Mouse (Mus musculus): Measurements from ENCODE around the gene Hoxc4.

The Hoxc4 gene

DNA sequence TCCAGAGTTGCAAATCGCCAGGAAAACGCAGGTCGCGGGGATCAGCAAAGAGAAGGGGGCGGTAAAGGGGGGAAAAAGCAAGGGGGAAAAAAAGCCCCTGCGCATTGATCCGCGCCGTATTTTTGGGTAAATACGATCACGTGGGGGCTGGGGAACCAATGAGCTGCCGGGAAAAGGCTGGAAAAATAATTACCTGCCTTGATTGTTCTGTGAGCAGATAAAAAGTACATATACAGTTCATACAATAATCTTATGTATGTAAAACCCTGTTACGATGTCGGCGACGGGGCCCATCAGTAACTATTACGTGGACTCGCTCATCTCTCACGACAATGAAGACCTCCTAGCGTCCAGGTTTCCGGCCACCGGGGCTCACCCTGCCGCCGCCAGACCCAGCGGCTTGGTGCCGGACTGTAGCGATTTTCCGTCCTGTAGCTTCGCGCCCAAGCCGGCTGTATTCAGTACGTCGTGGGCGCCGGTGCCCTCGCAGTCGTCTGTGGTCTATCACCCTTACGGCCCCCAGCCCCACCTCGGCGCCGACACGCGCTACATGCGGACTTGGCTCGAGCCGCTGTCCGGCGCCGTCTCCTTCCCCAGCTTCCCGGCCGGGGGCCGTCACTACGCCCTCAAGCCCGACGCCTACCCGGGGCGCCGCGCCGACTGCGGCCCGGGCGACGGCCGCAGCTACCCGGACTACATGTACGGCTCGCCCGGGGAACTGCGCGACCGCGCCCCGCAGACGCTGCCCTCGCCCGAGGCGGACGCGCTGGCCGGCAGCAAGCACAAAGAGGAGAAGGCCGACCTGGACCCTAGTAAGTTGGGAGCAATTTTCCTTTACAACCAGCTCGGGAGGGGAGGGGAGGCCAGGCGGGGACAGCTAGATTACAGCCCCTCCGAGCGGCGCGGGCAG, 37.1 kb upstream of the Hoxc4 start:
- CTCF ChIA-PET = interaction anchor here (0.6 to 7.4 kb wide), 27 partner anchors 9 to 361 kb away, joined by 3 to 50 read pairs (median 4); partner anchors contain the start of genes Hoxc10 (in 2 of the 4), Hoxc5 (in 2 of the 4) and Hoxc8 (in 2 of the 4)
- POLR2A ChIA-PET = interaction anchor here (0.7 to 2.7 kb wide), 24 partner anchors 9 to 333 kb away, joined by 3 to 10 read pairs (median 4); partner anchors contain the start of genes Hoxc5 (in 3 of the 4), Hoxc8 (in 3 of the 4), Hoxc10 (in 2 of the 4) and Smug1 (in 1 of the 4)

- CTCF ChIA-PET = interaction anchor here in 2 of 4 experiments (0.5 to 7.4 kb wide), 9 partner anchors 9 to 331 kb away, joined by 3 to 50 read pairs (median 7); partner anchors contain the start of genes Hoxc10 (in 1 of the 2) and Hoxc5 (in 1 of the 2)
- POLR2A ChIA-PET = interaction anchor here in 1 of 4 experiments (0.9 to 1.0 kb wide), 2 partner anchors 16 to 58 kb away, joined by 3 read pairs; no protein-coding TSS in a partner anchor
Measured at GRCm38 (mm10) chr15:102983716-102984115, 35.0 kb upstream of the Hoxc4 start.

GRCm38 (mm10) chr15:102984521-102984920, 34.2 kb upstream of the Hoxc4 start:
- POLR2A ChIA-PET = interaction anchor here in 3 of 4 experiments (0.5 to 1.5 kb wide), 7 partner anchors 150 to 617 kb away, joined by 3 to 5 read pairs (median 3); partner anchors contain the start of gene Gpr84 (in 1 of the 3)

DNA sequence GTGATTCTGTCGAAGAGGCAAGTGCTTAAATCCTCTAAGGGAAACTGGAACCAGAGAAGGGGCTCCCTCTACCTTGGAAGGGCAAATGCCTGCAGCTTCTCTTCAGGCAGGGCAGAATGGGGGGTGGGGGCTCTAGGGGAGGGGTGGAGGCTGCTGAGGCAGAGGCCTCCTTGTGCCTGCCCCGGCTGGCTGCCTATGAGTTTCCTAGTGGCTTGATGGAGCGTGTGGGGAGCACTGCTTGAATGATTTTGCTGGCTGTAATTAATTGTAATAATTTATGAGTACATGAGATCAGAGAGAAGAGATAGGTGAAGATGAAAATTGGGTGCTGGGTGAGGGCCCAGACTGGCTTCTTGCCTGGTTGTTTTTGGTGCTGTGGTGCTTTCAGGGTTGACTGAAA, 33.8 kb upstream of the Hoxc4 start:
- ChIA-PET CTCF (interaction anchor here in 3 of 4 experiments (0.6 to 7.3 kb wide), 14 partner anchors 18 to 472 kb away, joined by 3 to 121 read pairs (median 4); partner anchors contain the start of genes Hoxc10 (in 1 of the 3) and Hoxc5 (in 1 of the 3)), POLR2A (interaction anchor here in 3 of 4 experiments (0.5 to 1.5 kb wide), 7 partner anchors 150 to 617 kb away, joined by 3 to 5 read pairs (median 3); partner anchors contain the start of gene Gpr84 (in 1 of the 3))

More at GRCm38 (mm10) chr15:102984521-102984920, 34.2 kb upstream of the Hoxc4 start:
- CTCF ChIA-PET = interaction anchor here in 3 of 4 experiments (0.5 to 7.3 kb wide), 12 partner anchors 17 to 472 kb away, joined by 3 to 121 read pairs (median 6); partner anchors contain the start of genes Hoxc10 (in 1 of the 3) and Hoxc5 (in 1 of the 3)

- ChIA-PET CTCF (interaction anchor here (0.5 to 7.3 kb wide), 74 partner anchors 9 to 346 kb away, joined by 3 to 121 read pairs (median 4); partner anchors contain the start of genes Hoxc5 (in 3 of the 4), Hoxc10 (in 2 of the 4), Copz1 (in 1 of the 4) and Hoxc6 (in 1 of the 4)), POLR2A (interaction anchor here (0.7 to 2.0 kb wide), 18 partner anchors 9 to 364 kb away, joined by 3 to 6 read pairs (median 4); partner anchors contain the start of gene Hoxc10 (in 1 of the 4))
Measured at GRCm38 (mm10) chr15:102987124-102987833, 31.5 kb upstream of the Hoxc4 start.

GRCm38 (mm10) chr15:102988078-102988477, 30.7 kb upstream of the Hoxc4 start:
- ChIA-PET POLR2A (interaction anchor here (0.6 to 2.0 kb wide), 11 partner anchors 9 to 365 kb away, joined by 3 to 6 read pairs (median 4); no protein-coding TSS in a partner anchor), CTCF (interaction anchor here (0.6 to 7.3 kb wide), 62 partner anchors 8 to 332 kb away, joined by 3 to 121 read pairs (median 4); partner anchors contain the start of genes Hoxc5 (in 3 of the 4), Hoxc10 (in 2 of the 4) and Copz1 (in 1 of the 4))

DNA sequence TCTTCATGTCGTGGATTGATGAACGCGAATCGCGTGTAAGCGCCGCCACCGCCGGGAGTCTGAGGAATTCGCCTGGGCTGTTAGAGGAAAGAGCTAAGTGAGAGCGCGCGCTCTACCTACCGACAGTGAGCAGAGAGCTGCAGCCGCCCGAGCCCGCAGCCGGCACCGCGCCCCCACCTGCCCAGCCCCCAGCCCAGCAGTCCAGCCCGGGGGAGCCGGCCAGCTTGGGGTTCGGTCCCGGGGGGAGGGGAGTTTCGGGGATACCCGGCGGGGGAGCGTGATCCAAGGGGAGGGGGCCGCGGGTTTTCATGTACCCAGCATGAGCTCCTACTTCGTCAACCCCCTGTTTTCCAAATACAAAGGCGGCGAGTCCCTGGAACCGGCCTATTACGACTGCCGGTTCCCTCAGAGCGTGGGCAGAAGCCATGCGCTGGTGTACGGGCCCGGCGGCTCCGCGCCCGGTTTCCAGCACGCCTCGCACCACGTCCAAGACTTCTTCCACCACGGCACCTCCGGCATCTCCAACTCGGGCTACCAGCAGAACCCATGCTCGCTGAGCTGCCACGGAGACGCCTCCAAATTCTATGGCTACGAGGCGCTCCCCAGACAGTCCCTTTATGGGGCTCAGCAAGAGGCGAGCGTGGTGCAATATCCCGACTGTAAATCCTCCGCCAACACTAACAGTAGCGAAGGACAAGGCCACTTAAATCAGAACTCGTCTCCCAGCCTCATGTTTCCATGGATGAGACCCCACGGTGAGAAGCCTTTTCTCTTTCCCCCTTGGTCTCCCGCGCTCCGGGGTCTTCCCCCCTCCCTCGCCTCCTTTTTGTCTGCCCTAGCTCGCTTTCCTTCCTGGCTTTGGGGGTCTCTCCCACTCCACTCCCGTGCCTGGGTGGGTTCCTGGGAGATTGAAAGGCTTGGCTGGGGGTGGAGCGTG, 28.0 kb upstream of the Hoxc4 start, which contains the start of gene Hoxc8:
Gene Hoxc8 (plus strand): TSS at position 147 of the 937 bp plus-strand sequence.
- CTCF ChIA-PET = interaction anchor here (0.5 to 7.3 kb wide), 37 partner anchors 9 to 433 kb away, joined by 3 to 121 read pairs (median 5); partner anchors contain the start of genes Hoxc10 (in 1 of the 4), Hoxc11 (in 1 of the 4) and Hoxc5 (in 1 of the 4)
- POLR2A ChIA-PET = interaction anchor here (0.5 to 2.3 kb wide), 26 partner anchors 9 to 977 kb away, joined by 3 to 11 read pairs (median 4); partner anchors contain the start of genes Gpr84 (in 1 of the 4) and Hoxc13 (in 1 of the 4)

- ChIA-PET POLR2A (interaction anchor here in 1 of 4 experiments (0.6 kb wide), 2 partner anchors 64 to 250 kb away, joined by 3 read pairs; no protein-coding TSS in a partner anchor), CTCF (interaction anchor here in 2 of 4 experiments (0.6 to 1.4 kb wide), 3 partner anchors 186 to 328 kb away, joined by 3 read pairs; no protein-coding TSS in a partner anchor)
Measured at GRCm38 (mm10) chr15:102991782-102992181, 27.0 kb upstream of the Hoxc4 start.

DNA sequence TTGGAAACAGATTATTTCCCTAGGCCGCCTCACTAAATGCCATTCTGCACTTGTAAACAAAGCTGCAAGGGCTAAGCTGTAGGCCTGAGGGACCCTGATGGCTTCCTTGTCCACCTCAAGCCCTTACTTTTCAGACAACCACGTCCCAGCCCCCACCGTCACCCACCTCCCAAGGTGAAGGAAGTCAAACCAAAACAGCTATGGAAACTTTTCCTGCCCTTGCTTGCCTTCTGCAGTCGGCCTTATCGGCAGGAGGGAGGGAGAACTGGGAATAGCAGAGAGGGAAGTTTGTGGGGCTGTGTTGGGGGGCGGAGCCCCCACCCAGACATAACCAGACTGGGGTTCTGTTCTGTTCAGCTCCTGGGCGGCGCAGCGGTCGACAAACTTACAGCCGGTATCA, 26.5 kb upstream of the Hoxc4 start:
- ChIA-PET POLR2A (interaction anchor here in 1 of 4 experiments (0.6 to 0.7 kb wide), 3 partner anchors 13 to 250 kb away, joined by 3 read pairs; no protein-coding TSS in a partner anchor), CTCF (interaction anchor here in 2 of 4 experiments (0.5 to 1.4 kb wide), 7 partner anchors 9 to 327 kb away, joined by 3 to 4 read pairs (median 3); no protein-coding TSS in a partner anchor)

DNA sequence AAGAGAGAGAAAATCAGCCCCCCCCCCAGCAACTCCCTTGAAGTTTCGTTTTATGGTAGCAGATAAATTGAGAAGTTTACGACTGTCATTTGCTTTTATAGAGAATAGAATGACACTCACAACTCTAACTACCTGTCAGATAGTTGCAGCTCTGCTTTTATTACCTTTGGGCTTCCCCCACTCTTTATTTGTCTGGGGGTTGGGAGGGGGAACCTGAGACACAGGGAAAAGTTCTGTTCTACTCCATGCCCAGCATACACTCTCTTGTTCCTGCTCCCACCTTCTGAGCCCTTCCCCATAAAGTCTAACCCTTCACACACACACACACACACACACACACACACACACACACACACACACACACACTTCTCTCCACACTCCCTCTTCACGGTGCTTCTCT, 25.9 kb upstream of the Hoxc4 start:
- ChIA-PET CTCF (interaction anchor here in 3 of 4 experiments (0.6 to 1.0 kb wide), 4 partner anchors 9 to 180 kb away, joined by 3 to 8 read pairs (median 4); no protein-coding TSS in a partner anchor), POLR2A (interaction anchor here in 1 of 4 experiments (0.7 kb wide), 1 partner anchor 13 kb away, joined by 3 read pairs; no protein-coding TSS in a partner anchor)

- ChIA-PET CTCF (interaction anchor here (0.6 to 3.5 kb wide), 11 partner anchors 9 to 187 kb away, joined by 3 to 25 read pairs (median 5); no protein-coding TSS in a partner anchor), POLR2A (interaction anchor here in 3 of 4 experiments (0.7 to 1.8 kb wide), 12 partner anchors 9 to 265 kb away, joined by 3 to 8 read pairs (median 4); partner anchors contain the start of gene Hoxc10 (in 1 of the 3))
Measured at GRCm38 (mm10) chr15:102996548-102996947, 22.2 kb upstream of the Hoxc4 start.

DNA sequence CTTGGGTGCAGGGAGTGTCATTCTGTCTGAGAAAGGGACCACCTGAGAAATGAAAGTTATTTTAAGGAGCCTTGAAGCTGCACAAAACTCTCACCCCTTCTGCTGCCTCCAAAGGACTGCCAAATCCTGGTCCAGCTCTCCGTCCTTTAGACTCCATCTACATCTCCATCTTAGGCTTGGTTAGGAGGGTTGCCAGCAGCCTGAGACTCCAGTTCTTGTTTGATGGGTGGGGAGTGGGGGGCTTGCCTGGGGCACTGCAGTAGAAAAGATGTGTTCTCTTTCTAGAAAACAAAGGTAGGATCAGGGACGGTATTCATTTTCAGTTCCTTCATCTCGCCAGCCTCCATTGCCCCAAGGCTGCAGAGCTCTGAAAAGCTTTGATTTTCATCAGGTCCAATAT, 21.3 kb upstream of the Hoxc4 start:
- ChIA-PET CTCF (interaction anchor here (0.6 to 3.5 kb wide), 13 partner anchors 9 to 316 kb away, joined by 3 to 25 read pairs (median 4); no protein-coding TSS in a partner anchor), POLR2A (interaction anchor here in 3 of 4 experiments (0.7 to 1.8 kb wide), 12 partner anchors 9 to 308 kb away, joined by 3 to 6 read pairs (median 4); partner anchors contain the start of gene Hoxc10 (in 1 of the 3))

GRCm38 (mm10) chr15:102997939-102998355, 20.8 kb upstream of the Hoxc4 start, which contains the start of gene Hoxc6:
Gene Hoxc6 (plus strand): TSS chr15:102998257.
- CTCF ChIA-PET = interaction anchor here (0.6 to 3.5 kb wide), 12 partner anchors 10 to 316 kb away, joined by 3 to 24 read pairs (median 4); partner anchors contain the start of genes Hoxc10 (in 1 of the 4) and Hoxc5 (in 1 of the 4)
- POLR2A ChIA-PET = interaction anchor here in 1 of 4 experiments (0.9 to 2.4 kb wide), 6 partner anchors 9 to 175 kb away, joined by 3 to 11 read pairs (median 4); no protein-coding TSS in a partner anchor

DNA sequence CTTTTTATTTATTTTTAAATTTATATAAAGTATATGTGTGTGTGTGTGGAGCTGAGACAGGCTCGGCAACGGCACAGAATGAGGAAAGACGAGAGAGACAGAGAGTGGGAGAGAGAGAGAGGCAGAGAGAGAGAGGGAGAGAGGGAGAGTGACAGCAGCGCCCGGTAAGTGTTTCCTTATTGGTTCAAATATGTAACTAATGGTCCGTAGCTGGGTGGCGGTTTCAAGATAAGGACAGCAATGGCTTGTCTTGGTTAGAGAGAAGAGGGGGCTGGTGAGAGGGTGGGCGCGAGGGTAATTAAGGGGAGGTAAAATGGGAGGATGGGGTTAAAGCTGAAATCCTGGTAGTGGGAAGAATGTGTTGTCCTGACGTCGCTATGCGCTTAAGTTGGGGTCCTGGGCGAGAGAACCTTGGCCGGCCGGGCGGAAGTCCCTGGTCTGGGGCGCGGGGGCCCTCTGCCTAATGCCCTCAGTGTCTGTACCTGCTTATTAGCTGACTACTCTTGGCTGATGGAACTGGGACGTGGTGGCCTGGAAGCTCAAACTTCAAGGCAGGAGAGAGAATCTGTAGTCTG, 20.0 kb upstream of the Hoxc4 start:
- ChIA-PET POLR2A (interaction anchor here (0.6 to 2.4 kb wide), 32 partner anchors 11 to 328 kb away, joined by 3 to 11 read pairs (median 4); partner anchors contain the start of genes Hoxc11 (in 2 of the 4), Hoxc5 (in 2 of the 4), Calcoco1 (in 1 of the 4) and Hoxc4 (in 1 of the 4)), CTCF (interaction anchor here (0.6 to 3.5 kb wide), 31 partner anchors 8 to 328 kb away, joined by 3 to 24 read pairs (median 4); partner anchors contain the start of genes Hoxc10 (in 2 of the 4), Hoxc5 (in 1 of the 4) and Hoxc8 (in 1 of the 4))
